In the genomic region with DNA sequence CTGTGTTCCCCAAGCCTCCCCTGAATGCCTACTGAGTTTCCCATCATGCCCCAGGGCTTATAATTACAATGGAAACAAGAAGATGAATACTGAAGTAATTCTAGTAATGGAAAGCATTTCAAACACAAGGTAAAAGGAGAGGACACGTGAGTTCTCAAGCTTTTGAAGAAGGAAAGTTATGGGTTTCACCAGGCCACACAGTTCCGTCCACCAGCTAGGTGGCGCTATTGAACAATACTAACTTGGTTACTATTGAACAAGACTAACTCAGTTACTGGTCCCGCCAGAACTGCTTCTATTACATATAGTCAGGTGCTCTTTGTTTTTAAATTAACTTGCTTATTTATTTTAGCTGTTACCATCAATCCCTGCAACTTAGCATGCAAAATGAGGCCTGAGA, we compare ENCODE assay signal across 10 mouse cellular contexts.
DNase-seq lines count a peak whose midpoint lies in the region; ATAC-seq and TF ChIP-seq lines count a peak whose summit lies in the region.
"Had no signal": no experiment of that assay in that cellular context is flagged by ENCODE, and none has a peak within 500 bp of the region (broad histone marks: within the 10 kb centered on the region; RNA-seq: fewer than 3 reads in every experiment).

No protein-coding gene starts in this region.

- TF ChIP-seq CTCF in heart, postnatal 0 days (IDR thresholded peaks at IDR 0.05; ENCODE audit: low read depth), result peak; percentile 68

- H3K4me2 ChIP-seq in heart, postnatal 0 days (ENCODE audit: low read depth, low read length), result no peak overlapping the region

- 13% methylated on average over 4 of the region's 4 CpGs for WGBS in heart, postnatal 0 days

- no peaks in the 10 kb centered on the region for H3K36me3 ChIP-seq in heart, postnatal 0 days (replicated peaks; ENCODE audit: control insufficient read depth, insufficient read depth, low read length)

- no peak for ATAC-seq in heart, postnatal 0 days (ENCODE audit: insufficient read depth, low read depth)
- peak; percentile 24; the same call in 1 of the 2 replicates for ATAC-seq in neutrophil, adult 5-6 weeks (ENCODE audit: extremely low read depth, insufficient number of reproducible peaks, low FRiP score, poor library complexity, severe bottlenecking)

- H3K4me3 ChIP-seq in heart, postnatal 0 days (ENCODE audit: low read depth, low read length), result no peak overlapping the region
- H3K4me3 ChIP-seq: erythroblast, embryonic 14.5 days; megakaryocyte, embryonic 14.5 days had no signal

- peak; percentile 77 for DNase-seq in layer of hippocampus, adult 11-12 months (ENCODE audit: low spot score)
- no peak for DNase-seq in layer of hippocampus, adult 9-10 months (ENCODE audit: low spot score)
- DNase-seq in R1 (ENCODE audit: low read depth, low spot score), result peak; percentile 66
- peak; percentile 66 to 86 for DNase-seq in cerebellum, postnatal 25 days
- peak; percentile 50 for DNase-seq in heart, postnatal 0 days (ENCODE audit: low spot score)
- DNase-seq in left cerebral cortex, postnatal 10 days (ENCODE audit: extremely low spot score in 1 of 2, low spot score in 2 of 2), result peak; percentile 67 to 69
- peak; percentile 47 to 65 for DNase-seq in thymus, postnatal 36 days

- H3K9me3 ChIP-seq in heart, postnatal 0 days (replicated peaks; ENCODE audit: control insufficient read depth, low read length), result no peaks in the 10 kb centered on the region
- H3K9me3 ChIP-seq: megakaryocyte, embryonic 14.5 days had no signal

- H3K4me1 ChIP-seq in heart, postnatal 0 days (ENCODE audit: control insufficient read depth, insufficient read depth), result 0 out of 2 replicates have a peak, but pooled peaks cover 6% of the 10 kb centered on the region
- H3K4me1 ChIP-seq: megakaryocyte, embryonic 14.5 days had no signal

- no peaks in the 10 kb centered on the region for H3K27me3 ChIP-seq in heart, postnatal 0 days (ENCODE audit: control insufficient read depth, insufficient read depth, low read length)

- no peak overlapping the region for H3K27ac ChIP-seq in heart, postnatal 0 days (ENCODE audit: low read depth)

- H3K9ac ChIP-seq in heart, postnatal 0 days (replicated peaks; ENCODE audit: low read depth, low read length), result no peak overlapping the region

- intact Hi-C loops in left cerebral cortex, postnatal 10 days (cut with DNase I), result loop anchor here (5.0 kb wide), 2 partner anchors 275 to 435 kb away; partner anchors contain the start of gene Ust

- no peak for TF ChIP-seq EP300 in heart, postnatal 0 days (IDR thresholded peaks at IDR 0.05; ENCODE audit: low read depth)
